Mouse (Mus musculus) erythroblast, embryonic 14.5 days (primary cell): ENCODE measurements around the gene Nr2f2. TPM values are rescaled to one million over a fixed set of nuclear protein-coding genes. Genes with fewer than 3 reads are reported as not detected.

Experiments
- H3K27me3 ChIP-seq: 2 replicates; pipeline ENCODE4 v1.6.1; 2012; ENCODE audit warnings: inconsistent platforms; ENCODE audit not compliant: control insufficient read depth
- H3K36me3 ChIP-seq: 2 replicates; pipeline ENCODE4 v1.6.1; 2012; ENCODE audit warnings: mild to moderate bottlenecking, inconsistent platforms; ENCODE audit not compliant: control insufficient read depth
- H3K4me1 ChIP-seq: 2 replicates; pipeline ENCODE4 v1.6.1; 2012; ENCODE audit warnings: inconsistent platforms; ENCODE audit not compliant: control insufficient read depth
- H3K4me3 ChIP-seq: replicated peaks from 2 replicates; pipeline ENCODE3; 2012; ENCODE audit warnings: moderate library complexity, mild to moderate bottlenecking, inconsistent platforms
- H3K9me3 ChIP-seq: 2 replicates; pipeline ENCODE4 v1.6.1; 2012; ENCODE audit warnings: low read length, inconsistent platforms, mixed read lengths; ENCODE audit not compliant: control insufficient read depth
- GATA1 ChIP-seq: IDR thresholded peaks from 2 replicates; pipeline ENCODE4 v1.6.1; 2012; ENCODE audit warnings: low read length, inconsistent platforms, mixed read lengths
- TAL1 ChIP-seq: IDR thresholded peaks from 3 replicates; pipeline ENCODE4 v1.6.1; 2012; ENCODE audit warnings: low read length, inconsistent platforms, mixed read lengths
- polyA plus RNA-seq: library from polyadenylated mRNA; stranded (reverse); fragments of >175 nt; gene quantifications from 2 replicates; pipeline ENCODE4 v1.2.3, GENCODE M21; 2012

Gene Nr2f2
- polyA plus RNA-seq, 1 experiment, result not detected

- TF ChIP-seq TAL1, result no peak
- no peak for TF ChIP-seq GATA1
- H3K27me3 ChIP-seq, result peaks cover 89% of the 10 kb centered on the region
These were observed 5.7 kb downstream of the Nr2f2 start for GRCm38 (mm10) chr7:70360611-70361382.

GRCm38 (mm10) chr7:70359791-70360581 lies 6.5 kb downstream of the Nr2f2 start:
- H3K36me3 ChIP-seq, result peaks cover 3% of the 10 kb centered on the region; the same call in 1 of the 2 replicates
- no peaks in the 10 kb centered on the region for H3K4me1 ChIP-seq
- TF ChIP-seq TAL1, result no peak
- peaks cover 80% of the 10 kb centered on the region for H3K27me3 ChIP-seq
- H3K4me3 ChIP-seq, result peak overlapping the region; percentile 54
- H3K9me3 ChIP-seq, result no peaks in the 10 kb centered on the region; the same call in 1 of the 2 replicates

More at GRCm38 (mm10) chr7:70360611-70361382, 5.7 kb downstream of the Nr2f2 start:
- Histone ChIP-seq H3K4me1 (no peaks in the 10 kb centered on the region), H3K4me3 (peak overlapping the region; percentile 51), H3K36me3 (peaks cover 3% of the 10 kb centered on the region; the same call in 1 of the 2 replicates), H3K9me3 (no peaks in the 10 kb centered on the region; the same call in 1 of the 2 replicates)

- Histone ChIP-seq H3K4me1 (no peaks in the 10 kb centered on the region), H3K9me3 (no peaks in the 10 kb centered on the region; the same call in 1 of the 2 replicates), H3K4me3 (peak overlapping the region; percentile 54), H3K27me3 (peaks cover 76% of the 10 kb centered on the region), H3K36me3 (peaks cover 3% of the 10 kb centered on the region; the same call in 1 of the 2 replicates)
- TF ChIP-seq GATA1 (no peak), TAL1 (no peak)
These were observed 7.5 kb downstream of the Nr2f2 start for GRCm38 (mm10) chr7:70358848-70359591.

- H3K9me3 ChIP-seq, result no peaks in the 10 kb centered on the region; the same call in 1 of the 2 replicates
- H3K36me3 ChIP-seq, result peaks cover 3% of the 10 kb centered on the region; the same call in 1 of the 2 replicates
- TF ChIP-seq TAL1 (no peak), GATA1 (no peak)
- H3K4me3 ChIP-seq, result peak overlapping the region; percentile 54
- peaks cover 70% of the 10 kb centered on the region for H3K27me3 ChIP-seq
- H3K4me1 ChIP-seq, result no peaks in the 10 kb centered on the region
These were observed 8.3 kb downstream of the Nr2f2 start for GRCm38 (mm10) chr7:70358020-70358847.

- H3K4me3 ChIP-seq, result peak overlapping the region; percentile 54
- peaks cover 3% of the 10 kb centered on the region; the same call in 1 of the 2 replicates for H3K36me3 ChIP-seq
- peaks cover 63% of the 10 kb centered on the region for H3K27me3 ChIP-seq
- no peaks in the 10 kb centered on the region for H3K4me1 ChIP-seq
- no peak for TF ChIP-seq GATA1
- TF ChIP-seq TAL1, result no peak
- no peaks in the 10 kb centered on the region; the same call in 1 of the 2 replicates for H3K9me3 ChIP-seq
These were observed 9.0 kb downstream of the Nr2f2 start for GRCm38 (mm10) chr7:70357516-70358019.

GRCm38 (mm10) chr7:70356691-70357515 lies 9.6 kb downstream of the Nr2f2 start:
- TF ChIP-seq GATA1, result no peak
- TF ChIP-seq TAL1, result no peak
- Histone ChIP-seq H3K4me1 (no peaks in the 10 kb centered on the region), H3K27me3 (peaks cover 60% of the 10 kb centered on the region), H3K36me3 (peaks cover 3% of the 10 kb centered on the region; the same call in 1 of the 2 replicates), H3K9me3 (no peaks in the 10 kb centered on the region; the same call in 1 of the 2 replicates), H3K4me3 (no peak overlapping the region)
